Mouse (Mus musculus): ENCODE measurements around the gene Furin. TPM values are rescaled to one million over a fixed set of nuclear protein-coding genes. Genes with fewer than 3 reads are reported as not detected.
"Not testable (repeated sequence)": the region's sequence is repeated elsewhere in the genome, so short reads cannot be mapped to it uniquely, and the experiment has no call there.

The Furin gene
- polyA plus RNA-seq, 1 experiment from 2014 or later: 5.7 TPM

DNA sequence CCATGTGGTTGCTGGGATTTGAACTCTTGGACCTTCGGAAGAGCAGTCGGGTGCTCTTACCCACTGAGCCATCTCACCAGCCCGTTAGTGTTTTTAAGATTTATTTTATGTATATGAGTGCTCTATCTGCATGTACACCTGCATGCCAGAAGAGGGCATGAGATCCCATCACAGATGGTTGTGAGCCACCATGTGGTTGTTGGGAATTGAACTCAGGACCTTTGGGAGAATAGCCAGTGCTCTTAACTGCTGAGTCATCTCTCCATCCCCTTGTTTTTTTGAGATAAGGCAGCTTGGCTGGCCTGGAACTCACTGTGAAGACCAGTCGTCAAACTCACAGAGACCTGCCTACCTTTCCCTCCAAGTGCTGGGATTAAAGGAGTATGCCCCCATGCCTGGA lies 8.8 kb downstream of the Furin start:
- not testable (repeated sequence) for ATAC-seq (replicated peaks); H3K9ac ChIP-seq; H3K4me2 ChIP-seq; H3K9me3 ChIP-seq; H3K4me3 ChIP-seq; H3K27ac ChIP-seq; H3K27me3 ChIP-seq (replicated peaks)
- WGBS: 95% methylated on average over 4 of the region's 4 CpGs
- peaks cover 31% of the 10 kb centered on the region for H3K36me3 ChIP-seq (replicated peaks)
- H3K4me1 ChIP-seq: peaks cover 17% of the 10 kb centered on the region

DNA sequence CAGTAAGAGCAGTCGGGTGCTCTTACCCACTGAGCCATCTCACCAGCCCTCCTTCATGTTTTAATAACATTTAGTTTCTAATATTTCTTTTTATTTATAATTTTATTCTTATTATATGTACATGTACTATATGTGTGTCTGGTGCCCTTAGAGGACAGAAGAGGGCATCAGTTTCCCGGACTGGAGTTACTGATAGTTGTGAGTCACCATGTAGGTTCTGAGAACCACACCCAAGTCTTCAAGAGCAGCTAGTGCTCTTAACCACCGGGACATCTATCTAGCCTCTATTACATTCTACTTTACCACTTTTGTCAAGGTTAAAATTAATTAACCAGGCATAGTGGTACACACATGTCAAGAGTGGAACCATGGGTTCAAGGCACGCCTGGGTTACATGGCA lies 10.6 kb downstream of the Furin start:
- Histone ChIP-seq H3K27me3 (replicated peaks) (no peaks in the 10 kb centered on the region), H3K36me3 (replicated peaks) (peaks cover 42% of the 10 kb centered on the region), H3K27ac (no peak overlapping the region), H3K4me2 (no peak overlapping the region), H3K9me3 (no peaks in the 10 kb centered on the region), H3K4me3 (no peak overlapping the region), H3K4me1 (no peaks in the 10 kb centered on the region; the same call in 1 of the 2 replicates), H3K9ac (no peak overlapping the region)
- 89% methylated on average over 4 of the region's 4 CpGs for WGBS
- no peak for ATAC-seq (replicated peaks)

DNA sequence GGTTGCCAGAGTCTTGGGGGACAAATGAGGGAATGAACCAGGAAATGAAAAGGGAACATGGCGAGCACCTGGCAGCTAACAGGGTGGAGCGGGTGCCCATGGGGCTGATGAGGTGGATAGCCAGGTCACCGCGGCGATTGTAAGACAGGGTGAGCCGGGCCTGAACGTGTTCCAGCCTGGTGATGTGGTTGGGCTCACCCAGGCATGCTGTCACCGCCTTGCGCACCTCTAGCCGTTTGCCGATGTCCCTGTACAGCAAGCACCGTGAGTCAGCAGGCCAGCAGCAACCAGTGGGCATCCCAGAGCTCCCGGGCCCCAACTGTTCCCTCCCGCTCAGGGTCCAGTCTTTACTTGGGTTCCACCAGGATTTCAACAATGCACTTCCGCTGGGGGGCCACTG lies 13.1 kb downstream of the Furin start:
- Histone ChIP-seq H3K4me2 (no peak overlapping the region), H3K27ac (no peak overlapping the region), H3K9ac (no peak overlapping the region), H3K9me3 (no peaks in the 10 kb centered on the region), H3K36me3 (replicated peaks) (peaks cover 42% of the 10 kb centered on the region), H3K4me3 (no peak overlapping the region), H3K4me1 (peaks cover 9% of the 10 kb centered on the region), H3K27me3 (replicated peaks) (0 out of 2 replicates have a peak, but pooled peaks cover under 1% of the 10 kb centered on the region)
- WGBS: 94% methylated on average over 15 of the region's 15 CpGs
- no peak for ATAC-seq (replicated peaks)

- H3K4me3 ChIP-seq: peak within 1 kb of the TSS; percentile 2
- peaks cover 25% of the 10 kb centered on the region; the same call in 1 of the 2 replicates for H3K36me3 ChIP-seq (replicated peaks)
- H3K27me3 ChIP-seq (replicated peaks): 0 out of 2 replicates have a peak, but pooled peaks cover 5% of the 10 kb centered on the region
- peak; percentile 28; the same call in 1 of the 2 replicates for ATAC-seq (replicated peaks)
- H3K9me3 ChIP-seq: no peaks in the 10 kb centered on the region
- 0 out of 2 replicates have a peak within 1 kb of the TSS, but pooled peaks have one; percentile 29 for H3K27ac ChIP-seq
- H3K9ac ChIP-seq: peak within 1 kb of the TSS; percentile 29; the same call in 1 of the 2 replicates
- 12% methylated on average over 33 of the region's 33 CpGs for whole genome bisulfite sequencing
- H3K4me1 ChIP-seq: peaks cover 9% of the 10 kb centered on the region
- peak within 1 kb of the TSS; percentile 26 for H3K4me2 ChIP-seq
Observed at GRCm38 (mm10) chr7:80387633-80388543, 17.3 kb downstream of the Furin start, which contains the start of gene Fes. Gene Fes (minus strand): TSS chr7:80387946.

GRCm38 (mm10) chr7:80387033-80387632 lies 18.1 kb downstream of the Furin start:
- Histone ChIP-seq H3K4me3 (peak overlapping the region; percentile 2; the same call in 1 of the 2 replicates), H3K9ac (no peak overlapping the region), H3K4me2 (peak overlapping the region; percentile 26; the same call in 1 of the 2 replicates), H3K4me1 (peaks cover 9% of the 10 kb centered on the region), H3K9me3 (no peaks in the 10 kb centered on the region), H3K36me3 (replicated peaks) (peaks cover 19% of the 10 kb centered on the region; the same call in 1 of the 2 replicates), H3K27ac (no peak overlapping the region), H3K27me3 (replicated peaks) (0 out of 2 replicates have a peak, but pooled peaks cover 5% of the 10 kb centered on the region)
- 0 out of 2 replicates have a peak, but pooled peaks have one; percentile 15 for ATAC-seq (replicated peaks)
- 31% methylated on average over 17 of the region's 17 CpGs for WGBS

DNA sequence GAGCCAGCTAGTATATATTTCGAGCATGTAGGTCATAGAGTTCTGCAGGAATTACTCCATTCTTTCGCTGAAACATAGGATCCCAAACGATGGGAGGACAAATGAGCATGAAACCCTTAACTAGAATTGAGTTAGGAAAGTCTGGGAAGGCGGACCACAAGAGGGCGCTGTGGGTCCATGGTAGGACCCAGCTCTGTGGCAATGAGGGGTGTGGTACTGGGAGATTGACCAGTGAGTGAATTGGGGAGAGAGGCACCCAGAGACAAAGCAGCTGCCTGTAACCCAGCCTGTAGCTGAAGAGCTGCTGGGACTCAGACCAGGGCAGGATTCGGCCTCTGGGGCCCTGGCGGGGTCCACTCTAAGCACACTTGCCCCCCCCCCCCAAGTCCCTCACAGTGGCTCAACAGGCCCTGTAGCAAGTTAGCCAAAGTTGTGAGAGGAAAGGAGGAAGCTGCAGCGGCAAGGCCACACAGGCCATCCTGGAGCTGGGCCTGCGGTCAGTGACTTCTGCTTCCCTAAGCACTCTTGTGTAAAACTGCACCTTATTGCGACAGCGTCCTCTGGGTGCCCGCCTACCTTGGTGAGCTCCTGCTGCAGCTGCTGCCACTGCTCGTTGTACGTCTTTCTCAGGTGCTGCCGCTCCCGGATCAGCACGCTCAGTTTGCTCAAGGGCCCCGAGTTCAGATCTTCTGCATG lies 18.9 kb downstream of the Furin start:
- WGBS: 36% methylated on average over 18 of the region's 18 CpGs
- H3K4me2 ChIP-seq: 0 out of 2 replicates have a peak overlapping the region, but pooled peaks have one; percentile 2
- H3K27ac ChIP-seq: no peak overlapping the region
- ATAC-seq (replicated peaks): peak; percentile 65
- H3K4me1 ChIP-seq: peaks cover 9% of the 10 kb centered on the region
- H3K36me3 ChIP-seq (replicated peaks): peaks cover 11% of the 10 kb centered on the region; the same call in 1 of the 2 replicates
- H3K4me3 ChIP-seq: no peak overlapping the region
- H3K9ac ChIP-seq: no peak overlapping the region
- H3K27me3 ChIP-seq (replicated peaks): 0 out of 2 replicates have a peak, but pooled peaks cover 5% of the 10 kb centered on the region
- no peaks in the 10 kb centered on the region for H3K9me3 ChIP-seq

- H3K27me3 ChIP-seq (replicated peaks): 0 out of 2 replicates have a peak, but pooled peaks cover 5% of the 10 kb centered on the region
- no peak overlapping the region for H3K4me2 ChIP-seq
- H3K4me3 ChIP-seq: no peak overlapping the region
- no peak overlapping the region for H3K9ac ChIP-seq
- peaks cover 4% of the 10 kb centered on the region for H3K4me1 ChIP-seq
- H3K27ac ChIP-seq: no peak overlapping the region
- no peaks in the 10 kb centered on the region for H3K9me3 ChIP-seq
- no peak for ATAC-seq (replicated peaks)
- H3K36me3 ChIP-seq (replicated peaks): no peaks in the 10 kb centered on the region
- 73% methylated on average over 11 of the region's 11 CpGs for WGBS
Observed at GRCm38 (mm10) chr7:80382919-80383318, 22.3 kb downstream of the Furin start.

DNA sequence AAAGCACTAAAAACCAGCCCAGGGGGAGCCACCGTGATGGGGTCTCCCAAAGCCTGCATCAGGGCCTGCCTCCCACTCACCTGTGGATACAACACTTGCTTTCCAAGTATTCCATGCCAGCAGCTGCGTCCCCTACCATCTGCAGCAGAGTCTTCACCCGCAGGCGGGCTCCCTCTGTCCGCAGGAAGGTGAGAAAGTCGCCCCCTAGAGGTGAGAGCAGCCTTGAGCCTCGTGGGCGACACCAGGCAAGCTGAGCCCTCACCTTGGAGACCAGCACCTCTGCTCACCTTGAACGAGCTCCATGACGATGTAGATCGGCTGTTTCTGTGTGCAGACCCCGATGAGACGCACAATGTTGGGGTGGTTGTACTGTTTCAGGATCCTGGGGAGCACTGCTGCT lies 25.7 kb downstream of the Furin start:
- no peak overlapping the region for H3K4me3 ChIP-seq
- H3K4me1 ChIP-seq: peaks cover 8% of the 10 kb centered on the region; the same call in 1 of the 2 replicates
- H3K27me3 ChIP-seq (replicated peaks): no peaks in the 10 kb centered on the region
- H3K27ac ChIP-seq: no peak overlapping the region
- H3K36me3 ChIP-seq (replicated peaks): no peaks in the 10 kb centered on the region
- H3K9ac ChIP-seq: no peak overlapping the region
- WGBS: 64% methylated on average over 13 of the region's 13 CpGs
- H3K4me2 ChIP-seq: no peak overlapping the region
- ATAC-seq (replicated peaks): no peak
- H3K9me3 ChIP-seq: no peaks in the 10 kb centered on the region

DNA sequence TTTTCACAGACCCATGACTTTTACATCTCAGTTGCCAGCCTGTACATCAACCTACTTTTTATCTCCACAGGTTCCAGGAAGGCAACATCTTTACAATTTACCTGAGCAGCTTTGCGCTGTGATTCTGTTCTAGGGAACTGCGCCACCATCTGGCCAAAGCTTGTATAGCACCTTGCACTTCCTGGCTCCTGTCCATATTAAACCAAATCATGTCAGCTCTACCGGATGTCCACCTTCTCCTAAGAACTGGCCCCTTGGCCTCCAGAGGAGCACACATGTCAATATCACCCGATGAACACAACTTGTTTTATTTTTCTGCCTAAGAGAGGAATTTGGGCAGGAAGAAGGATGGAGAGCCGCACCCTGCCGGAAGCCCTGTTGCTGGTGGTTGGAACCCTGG lies 27.8 kb downstream of the Furin start:
- Histone ChIP-seq H3K9ac (no peak overlapping the region), H3K27ac (no peak overlapping the region), H3K4me3 (no peak overlapping the region), H3K36me3 (replicated peaks) (no peaks in the 10 kb centered on the region), H3K9me3 (no peaks in the 10 kb centered on the region), H3K27me3 (replicated peaks) (no peaks in the 10 kb centered on the region), H3K4me1 (peaks cover 8% of the 10 kb centered on the region; the same call in 1 of the 2 replicates), H3K4me2 (no peak overlapping the region)
- 34% methylated on average over 6 of the region's 6 CpGs for WGBS
- ATAC-seq (replicated peaks): no peak

DNA sequence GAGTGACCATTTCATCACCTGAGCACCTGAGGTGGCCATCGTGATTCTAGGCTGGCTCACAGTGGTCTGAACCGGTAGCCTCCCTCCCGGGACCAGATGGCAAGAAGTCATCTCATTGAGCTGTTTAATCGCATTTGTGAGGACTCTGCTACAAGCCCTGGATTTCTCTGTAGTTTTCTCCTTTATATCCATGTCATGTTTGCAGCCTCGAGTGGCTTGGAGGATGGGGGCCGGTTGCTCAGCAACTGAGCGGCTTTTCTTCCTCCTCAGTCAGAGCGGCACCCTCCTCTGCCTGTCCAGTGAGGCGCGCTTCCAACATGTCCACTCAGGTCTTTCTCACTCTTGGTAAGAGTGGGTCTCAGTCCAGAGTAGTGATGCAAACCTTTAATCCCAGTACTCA lies 29.0 kb downstream of the Furin start:
- no peak overlapping the region for H3K9ac ChIP-seq
- no peaks in the 10 kb centered on the region for H3K27me3 ChIP-seq (replicated peaks)
- ATAC-seq (replicated peaks): peak; percentile 50
- no peaks in the 10 kb centered on the region for H3K9me3 ChIP-seq
- H3K36me3 ChIP-seq (replicated peaks): no peaks in the 10 kb centered on the region
- WGBS: 39% methylated on average over 10 of the region's 10 CpGs
- no peak overlapping the region for H3K27ac ChIP-seq
- no peak overlapping the region for H3K4me2 ChIP-seq
- H3K4me1 ChIP-seq: peaks cover 11% of the 10 kb centered on the region; the same call in 1 of the 2 replicates
- H3K4me3 ChIP-seq: no peak overlapping the region

DNA sequence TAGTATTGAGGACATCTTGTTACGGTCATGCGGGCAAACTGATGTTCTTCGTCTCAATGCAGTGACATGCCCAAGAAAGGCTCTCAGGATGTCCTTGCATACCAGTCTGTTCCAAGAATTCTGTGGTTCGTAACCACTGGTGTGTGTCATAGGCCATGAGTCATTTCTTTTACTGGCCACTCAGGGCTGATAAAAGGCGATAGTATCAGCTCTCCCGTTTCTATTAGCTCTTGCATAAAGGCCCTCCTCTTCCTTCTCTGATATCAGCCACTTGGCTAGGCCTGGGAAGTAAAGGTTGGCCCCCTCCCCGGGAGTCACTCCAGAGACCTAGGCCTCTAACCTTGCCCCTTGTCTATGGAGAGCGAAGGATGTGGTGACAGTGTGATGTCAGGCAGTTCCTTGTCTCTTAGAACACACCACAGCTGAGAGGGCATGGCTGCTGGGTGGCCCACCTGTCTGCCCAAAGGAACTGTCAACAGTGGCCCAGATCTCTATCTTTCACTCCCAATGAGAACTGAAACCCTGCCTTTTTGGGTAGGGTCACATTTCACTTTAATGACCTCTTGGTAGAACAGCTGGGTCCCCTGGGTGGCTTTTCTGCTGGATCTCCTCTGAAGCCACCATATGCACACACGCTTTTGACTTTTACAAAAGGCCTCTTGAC lies 29.7 kb downstream of the Furin start:
- WGBS: 84% methylated on average over 9 of the region's 9 CpGs
- ATAC-seq (replicated peaks): no peak
- Histone ChIP-seq H3K9me3 (no peaks in the 10 kb centered on the region), H3K4me1 (peaks cover 11% of the 10 kb centered on the region; the same call in 1 of the 2 replicates), H3K4me3 (no peak overlapping the region), H3K9ac (no peak overlapping the region), H3K27me3 (replicated peaks) (no peaks in the 10 kb centered on the region), H3K4me2 (no peak overlapping the region), H3K27ac (no peak overlapping the region), H3K36me3 (replicated peaks) (no peaks in the 10 kb centered on the region)

Data from midbrain, embryonic 15.5 days (tissue).